ENCODE assay signal across 8 mouse cellular contexts in genomic region chr8:13201013-13201334, GRCm38 (mm10). TPM values are rescaled to one million over a fixed set of nuclear protein-coding genes. Genes with fewer than 3 reads are reported as not detected.
A peak's percentile ranks its signal among the peaks of the same experiment; 100 is the strongest.
DNase-seq lines count a peak whose midpoint lies in the region; ATAC-seq and TF ChIP-seq lines count a peak whose summit lies in the region.

No protein-coding gene starts in this region.

- 3% methylated on average over 18 of the region's 18 CpGs for WGBS in lung, embryonic 14.5 days
- 1% methylated on average over 18 of the region's 18 CpGs for WGBS in forebrain, embryonic 11.5 days
- WGBS in limb, embryonic 13.5 days = 2% methylated on average over 18 of the region's 18 CpGs
- 2% methylated on average over 18 of the region's 18 CpGs for WGBS in olfactory bulb, adult 2 months

- no peak for TF ChIP-seq POLR2A in olfactory bulb, adult 2 months (IDR thresholded peaks at IDR 0.05; ENCODE audit: insufficient read depth, low read depth, low read length)

- peak overlapping the region; percentile 94 for H3K4me2 ChIP-seq in lung, embryonic 14.5 days
- peak overlapping the region; percentile 88 for H3K4me2 ChIP-seq in forebrain, embryonic 11.5 days (ENCODE audit: low read depth, low read length, severe bottlenecking)
- peak overlapping the region; percentile 86 for H3K4me2 ChIP-seq in limb, embryonic 13.5 days (replicated peaks)

- peak overlapping the region; percentile 34; the same call in 1 of the 2 replicates for H3K9ac ChIP-seq in lung, embryonic 14.5 days
- peak overlapping the region; percentile 43 for H3K9ac ChIP-seq in forebrain, embryonic 11.5 days (ENCODE audit: low read length)
- H3K9ac ChIP-seq in limb, embryonic 13.5 days = no peak overlapping the region

- no peak overlapping the region; the same call in 1 of the 2 replicates for H3K27ac ChIP-seq in lung, embryonic 14.5 days (ENCODE audit: low read depth)
- no peak overlapping the region for H3K27ac ChIP-seq in forebrain, embryonic 11.5 days (ENCODE audit: low read depth, low read length)
- H3K27ac ChIP-seq in limb, embryonic 13.5 days = no peak overlapping the region
- no peak overlapping the region for H3K27ac ChIP-seq in olfactory bulb, adult 2 months (ENCODE audit: insufficient read depth, low read depth, low read length)

- peaks cover 39% of the 10 kb centered on the region for H3K27me3 ChIP-seq in lung, embryonic 14.5 days (ENCODE audit: insufficient read depth, low read length)
- H3K27me3 ChIP-seq in forebrain, embryonic 11.5 days (ENCODE audit: control insufficient read depth, insufficient read depth, low read length) = peaks cover 15% of the 10 kb centered on the region
- H3K27me3 ChIP-seq in limb, embryonic 13.5 days = peaks cover 51% of the 10 kb centered on the region

- H3K4me1 ChIP-seq in lung, embryonic 14.5 days (ENCODE audit: insufficient read depth) = no peaks in the 10 kb centered on the region
- H3K4me1 ChIP-seq in forebrain, embryonic 11.5 days (replicated peaks; ENCODE audit: control insufficient read depth, insufficient read depth, low read length) = peaks cover 5% of the 10 kb centered on the region
- H3K4me1 ChIP-seq in limb, embryonic 13.5 days = peaks cover 13% of the 10 kb centered on the region
- peaks cover 14% of the 10 kb centered on the region for H3K4me1 ChIP-seq in olfactory bulb, adult 2 months (ENCODE audit: control insufficient read depth, insufficient read depth, low read length)

- ATAC-seq in lung, embryonic 14.5 days (ENCODE audit: insufficient read depth) = no peak
- ATAC-seq in forebrain, embryonic 11.5 days (replicated peaks; ENCODE audit: low FRiP score) = no peak; the same call in 1 of the 2 replicates
- ATAC-seq in limb, embryonic 13.5 days (ENCODE audit: low FRiP score, low read depth) = no peak

- peak overlapping the region; percentile 69 for H3K4me3 ChIP-seq in lung, embryonic 14.5 days (ENCODE audit: low read depth, low read length)
- peak overlapping the region; percentile 80 for H3K4me3 ChIP-seq in forebrain, embryonic 11.5 days (ENCODE audit: low read depth, low read length)
- H3K4me3 ChIP-seq in limb, embryonic 13.5 days = peak overlapping the region; percentile 83
- peak overlapping the region; percentile 32 for H3K4me3 ChIP-seq in olfactory bulb, adult 2 months (ENCODE audit: insufficient read depth, low read depth, low read length)

- no peak for TF ChIP-seq CTCF in lung, embryonic 14.5 days (IDR thresholded peaks at IDR 0.05; ENCODE audit: low read depth)
- TF ChIP-seq CTCF in olfactory bulb, adult 2 months (IDR thresholded peaks at IDR 0.05; ENCODE audit: insufficient read depth, low read depth, low read length) = no peak

- H3K36me3 ChIP-seq in lung, embryonic 14.5 days (ENCODE audit: insufficient read depth) = no peaks in the 10 kb centered on the region
- no peaks in the 10 kb centered on the region for H3K36me3 ChIP-seq in forebrain, embryonic 11.5 days (ENCODE audit: control insufficient read depth, insufficient read depth, low read length)
- no peaks in the 10 kb centered on the region for H3K36me3 ChIP-seq in limb, embryonic 13.5 days

- DNase-seq in lung, embryonic 14.5 days = no peak
- no peak for DNase-seq in lung, postnatal 25 days (ENCODE audit: low spot score)
- DNase-seq in forebrain, embryonic 11.5 days (ENCODE audit: low spot score) = no peak
- no peak for DNase-seq in yolk sac, embryonic 10.5 days (ENCODE audit: low spot score)
- DNase-seq in layer of hippocampus, adult 8-10 months (ENCODE audit: low spot score in 2 of 2) = no peak
- no peak for DNase-seq in layer of hippocampus, postnatal 25 days (ENCODE audit: extremely low spot score in 1 of 2, low spot score in 1 of 2)

- no peaks in the 10 kb centered on the region for H3K9me3 ChIP-seq in lung, embryonic 14.5 days (ENCODE audit: low read depth, low read length)
- H3K9me3 ChIP-seq in forebrain, embryonic 11.5 days (ENCODE audit: control insufficient read depth, low read length) = no peaks in the 10 kb centered on the region
- H3K9me3 ChIP-seq in limb, embryonic 13.5 days = no peaks in the 10 kb centered on the region

RNA-seq across cellular contexts. Expression of gene Grtp1, which starts 0.6 kb away (rescaled TPM):
- 4.8 and 5.6 TPM in 2 replicates for polyA plus RNA-seq in lung, embryonic 14.5 days (2014; fragmentation: Nextera tagmentation; extraction: Ambion mirVana)
- polyA plus RNA-seq in forebrain, embryonic 11.5 days (2014; fragmentation: Nextera tagmentation; extraction: Ambion mirVana) = 18.3 and 21.4 TPM in 2 replicates
- polyA plus RNA-seq in limb, embryonic 13.5 days (2015; fragmentation: Nextera tagmentation; extraction: Ambion mirVana) = 16.6 and 16.9 TPM in 2 replicates
- not detected in 2 replicates for polyA plus RNA-seq in olfactory bulb, adult 2 months (2012; ENCODE audit: insufficient read depth, insufficient read length, low replicate concordance, missing spikeins)
- 1 to 10 TPM; 3.9 to 6.7 (median 5.5) TPM for total RNA-seq in layer of hippocampus, adult 8-10 months (2022)
- 1 to 10 TPM; 5.2 TPM for total RNA-seq in layer of hippocampus, postnatal 25 days (2021)

RNA-seq across cellular contexts. Expression of gene Lamp1, which starts 42.0 kb away (rescaled TPM):
- 309 and 315 TPM in 2 replicates for polyA plus RNA-seq in lung, embryonic 14.5 days (2014; fragmentation: Nextera tagmentation; extraction: Ambion mirVana)
- polyA plus RNA-seq in forebrain, embryonic 11.5 days (2014; fragmentation: Nextera tagmentation; extraction: Ambion mirVana) = 240 and 251 TPM in 2 replicates
- polyA plus RNA-seq in limb, embryonic 13.5 days (2015; fragmentation: Nextera tagmentation; extraction: Ambion mirVana) = 247 and 255 TPM in 2 replicates
- 207 TPM in 1 of 2 replicates, not detected in the other for polyA plus RNA-seq in olfactory bulb, adult 2 months (2012; ENCODE audit: insufficient read depth, insufficient read length, low replicate concordance, missing spikeins)
- total RNA-seq in layer of hippocampus, adult 8-10 months (2022) = 100 to 1,000 TPM; 261 to 360 (median 306) TPM
- 100 to 1,000 TPM; 283 to 311 TPM for total RNA-seq in layer of hippocampus, postnatal 25 days (2021)

RNA-seq across cellular contexts. Expression of gene Adprhl1, which starts 53.0 kb away (rescaled TPM):
- 1.6 TPM in 1 of 2 replicates, not detected in the other for polyA plus RNA-seq in lung, embryonic 14.5 days (2014; fragmentation: Nextera tagmentation; extraction: Ambion mirVana)
- not detected in 2 replicates for polyA plus RNA-seq in forebrain, embryonic 11.5 days (2014; fragmentation: Nextera tagmentation; extraction: Ambion mirVana)
- 1.0 and 1.4 TPM in 2 replicates for polyA plus RNA-seq in limb, embryonic 13.5 days (2015; fragmentation: Nextera tagmentation; extraction: Ambion mirVana)
- polyA plus RNA-seq in olfactory bulb, adult 2 months (2012; ENCODE audit: insufficient read depth, insufficient read length, low replicate concordance, missing spikeins) = not detected in 2 replicates
- 1 to 10 TPM in 2 of 4 experiments, under 1 TPM in 2; 0.59 to 1.3 (median 1.0) TPM for total RNA-seq in layer of hippocampus, adult 8-10 months (2022)
- 1 to 10 TPM; 1.3 to 1.4 TPM for total RNA-seq in layer of hippocampus, postnatal 25 days (2021)

Comparison
In these comparisons a context has a peak if more than half of its experiments do, and no peak if none do; other contexts are left out.
1. H3K4me3 ChIP-seq: peak in every context shown above with its lines; median percentile 83 in limb, embryonic 13.5 days; 80 in forebrain, embryonic 11.5 days; 69 in lung, embryonic 14.5 days; 32 in olfactory bulb, adult 2 months.